Mouse (Mus musculus) kidney, embryonic 14.5 days (tissue): ENCODE results near the gene Junb. TPM values are rescaled to one million over a fixed set of nuclear protein-coding genes. Genes with fewer than 3 reads are reported as not detected.
A peak's percentile ranks its signal among the peaks of the same experiment; 100 is the strongest.

Experiments
- ATAC-seq: fragments of 200-750 bp; cut with Nextera tagmentation; 2 replicates; pipeline ENCODE4 v1.8.0; 2017; ENCODE audit warnings: moderate number of reproducible peaks, mild to moderate bottlenecking, moderate TSS enrichment, moderate library complexity; ENCODE audit not compliant: low FRiP score, low TSS enrichment
- H3K27ac ChIP-seq: fragments of 300-500 bp; sonication (generic); 2 replicates; pipeline ENCODE4 v1.5.1; 2014; ENCODE audit warnings: low read depth, mild to moderate bottlenecking, low read length, moderate library complexity, mixed read lengths
- H3K27me3 ChIP-seq: fragments of 300-500 bp; sonication (generic); 2 replicates; pipeline ENCODE4 v1.6.1; 2014; ENCODE audit warnings: mild to moderate bottlenecking, low read length; ENCODE audit not compliant: control insufficient read depth, insufficient read depth
- H3K36me3 ChIP-seq: fragments of 300-500 bp; sonication (generic); 2 replicates; pipeline ENCODE4 v1.6.1; 2014; ENCODE audit warnings: low read length, mixed read lengths; ENCODE audit not compliant: control insufficient read depth, insufficient read depth
- H3K4me1 ChIP-seq: fragments of 300-500 bp; sonication (generic); 2 replicates; pipeline ENCODE4 v1.6.1; 2014; ENCODE audit warnings: low read length, mixed read lengths; ENCODE audit not compliant: control insufficient read depth, insufficient read depth
- H3K4me2 ChIP-seq: fragments of 300-500 bp; sonication (generic); replicated peaks from 2 replicates; pipeline ENCODE4 v1.6.1; 2014; ENCODE audit warnings: low read depth, mild to moderate bottlenecking, low read length
- H3K4me3 ChIP-seq: fragments of 300-500 bp; sonication (generic); 2 replicates; pipeline ENCODE4 v1.5.1; 2014; ENCODE audit warnings: mild to moderate bottlenecking, low read length
- H3K9ac ChIP-seq: fragments of 300-500 bp; sonication (generic); 2 replicates; pipeline ENCODE4 v1.6.1; 2014; ENCODE audit warnings: low read depth, mild to moderate bottlenecking, low read length, moderate library complexity
- H3K9me3 ChIP-seq: fragments of 300-500 bp; sonication (generic); 2 replicates; pipeline ENCODE4 v1.6.1; 2016; ENCODE audit warnings: low read length; ENCODE audit not compliant: control insufficient read depth
- WGBS: fragments of 180-500 bp; shearing (Covaris S2); extraction: QIAGEN DNeasy Blood & Tissue Kit; methylation state at CpG from one replicate; pipeline ENCODE4 v1.1.7; 2014; 5-methylcytosine and 5-hydroxymethylcytosine counted together
- polyA plus RNA-seq: library from polyadenylated mRNA; unstranded; fragments of >200 nt; fragmentation: Nextera tagmentation; extraction: Ambion mirVana; gene quantifications from 2 replicates; pipeline ENCODE4 v1.2.1, GENCODE M21; 2014

Gene Junb
- polyA plus RNA-seq, 1 experiment from 2014 or later: 10.0 TPM

DNA sequence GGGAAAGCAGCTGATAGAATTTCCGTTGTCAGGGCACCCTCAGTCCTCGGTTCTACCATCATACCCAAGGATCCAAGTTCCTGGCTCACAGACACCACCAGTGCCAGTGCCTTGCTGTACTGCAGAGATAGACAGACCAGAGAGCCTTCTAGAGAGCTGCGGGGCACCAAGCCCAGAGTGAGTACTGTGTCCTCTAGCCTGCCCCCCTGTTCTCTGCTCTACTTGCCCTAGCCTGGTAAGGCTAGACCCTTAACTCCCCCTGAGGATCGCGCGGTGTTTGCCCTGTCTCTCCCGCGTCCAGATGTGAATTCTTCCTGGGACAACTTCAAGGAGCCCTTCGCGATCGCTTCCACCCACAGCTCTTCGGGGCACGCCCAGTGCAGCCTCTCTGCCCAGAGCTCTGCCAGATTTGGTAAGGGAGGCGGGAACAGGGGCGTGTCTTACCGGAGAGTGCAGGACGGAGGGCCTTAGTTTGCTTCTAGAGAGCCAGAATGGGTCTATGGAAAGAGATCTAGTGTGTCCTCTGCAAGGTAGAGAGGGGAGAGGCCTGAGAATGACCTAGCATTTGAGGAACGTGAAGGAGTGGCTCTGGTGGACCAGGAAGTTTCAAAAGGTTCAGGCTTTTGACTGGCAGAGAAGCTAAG is 25.8 kb downstream of the Junb start:
- H3K9me3 ChIP-seq: no peaks in the 10 kb centered on the region
- no peak for ATAC-seq
- peaks cover 3% of the 10 kb centered on the region; the same call in 1 of the 2 replicates for H3K36me3 ChIP-seq
- H3K27me3 ChIP-seq: peaks cover 41% of the 10 kb centered on the region
- 8% methylated on average over 18 of the region's 18 CpGs for WGBS
- H3K4me2 ChIP-seq: no peak overlapping the region
- H3K4me3 ChIP-seq: no peak overlapping the region
- H3K4me1 ChIP-seq: no peaks in the 10 kb centered on the region
- no peak overlapping the region for H3K9ac ChIP-seq
- no peak overlapping the region for H3K27ac ChIP-seq

DNA sequence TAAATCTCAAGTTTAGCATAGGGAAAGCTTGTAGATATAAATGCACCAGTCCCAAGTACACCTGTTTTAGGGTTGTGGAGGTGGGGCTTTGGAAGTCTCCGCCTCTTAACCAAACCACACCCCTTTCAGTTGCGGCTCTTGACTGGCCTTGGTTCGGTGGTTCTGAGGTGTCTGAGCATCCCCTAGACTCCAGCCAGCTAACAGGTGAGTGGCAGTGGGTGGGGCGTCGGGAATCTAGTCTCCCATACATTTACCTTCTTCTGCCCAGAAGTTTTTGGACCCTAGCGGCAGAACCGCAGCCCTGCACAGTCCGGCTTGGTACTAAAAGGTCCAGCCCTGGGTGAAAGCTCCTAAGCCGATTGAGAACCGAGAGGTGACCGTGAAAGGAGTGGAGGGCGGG is 28.8 kb downstream of the Junb start:
- Histone ChIP-seq H3K4me1 (peaks cover 7% of the 10 kb centered on the region; the same call in 1 of the 2 replicates), H3K27me3 (peaks cover 68% of the 10 kb centered on the region), H3K4me2 (no peak overlapping the region), H3K36me3 (no peaks in the 10 kb centered on the region), H3K9ac (no peak overlapping the region), H3K4me3 (no peak overlapping the region), H3K9me3 (no peaks in the 10 kb centered on the region), H3K27ac (no peak overlapping the region)
- 20% methylated on average over 12 of the region's 12 CpGs for WGBS
- ATAC-seq: no peak

DNA sequence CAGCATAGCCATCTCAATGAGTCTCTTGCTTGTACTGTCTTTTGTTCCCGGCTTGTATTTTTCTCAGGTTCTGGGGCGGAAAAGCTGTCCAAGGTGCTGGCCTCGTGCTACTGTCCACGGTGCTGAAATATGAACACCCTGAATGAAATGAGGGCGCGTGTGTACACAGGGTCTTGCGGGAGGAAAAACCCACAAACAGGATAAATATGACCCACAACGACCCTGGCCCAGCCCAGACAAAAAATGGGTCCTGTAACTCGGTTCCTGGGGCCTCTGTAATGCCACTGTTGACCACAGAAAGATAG is 31.3 kb downstream of the Junb start:
- no peak for ATAC-seq
- H3K27me3 ChIP-seq: peaks cover 79% of the 10 kb centered on the region
- no peak overlapping the region for H3K4me2 ChIP-seq
- WGBS: 16% methylated on average over 9 of the region's 9 CpGs
- H3K36me3 ChIP-seq: no peaks in the 10 kb centered on the region
- no peak overlapping the region for H3K4me3 ChIP-seq
- H3K9ac ChIP-seq: no peak overlapping the region
- H3K27ac ChIP-seq: no peak overlapping the region
- H3K4me1 ChIP-seq: peaks cover 7% of the 10 kb centered on the region; the same call in 1 of the 2 replicates
- H3K9me3 ChIP-seq: no peaks in the 10 kb centered on the region

DNA sequence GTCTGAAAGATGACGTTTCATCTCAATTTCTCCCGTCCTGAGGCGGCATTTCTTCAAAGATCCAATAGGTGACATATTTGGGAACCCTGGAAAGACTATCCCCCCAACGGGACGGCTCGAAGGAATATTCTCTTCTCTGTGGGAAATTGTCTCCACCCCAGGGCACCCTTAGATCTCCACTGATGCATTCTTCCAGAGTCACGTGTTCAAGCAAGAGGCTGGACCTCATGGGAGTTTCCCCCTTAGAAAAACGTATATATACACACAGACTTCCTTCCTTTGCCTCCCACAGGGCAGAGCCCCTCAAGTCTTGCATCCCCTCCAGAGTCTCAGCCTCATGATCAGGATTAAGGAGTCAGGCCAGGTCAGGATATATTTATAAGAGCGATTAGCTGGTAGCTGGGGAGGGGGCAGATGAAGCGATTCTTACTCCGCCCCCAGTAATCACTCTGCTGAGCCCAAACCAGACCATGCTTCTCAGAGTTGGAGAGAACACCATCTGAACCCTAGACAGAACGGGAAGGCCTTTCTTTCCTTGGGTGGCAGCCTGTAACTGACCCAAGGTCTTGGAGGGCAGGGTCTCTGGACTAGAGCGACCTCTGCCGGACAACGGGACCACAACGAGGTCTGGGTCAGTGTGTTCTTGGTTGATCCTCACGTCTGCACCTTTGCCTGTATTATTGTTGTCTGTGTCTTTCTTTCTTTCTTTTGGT is 31.8 kb downstream of the Junb start, which contains the start of gene Rtbdn:
Gene Rtbdn (plus strand): TSS at position 464 of the 713 bp plus-strand sequence.
- no peak within 1 kb of the TSS for H3K27ac ChIP-seq
- H3K4me2 ChIP-seq: peak within 1 kb of the TSS; percentile 67
- H3K4me3 ChIP-seq: peak within 1 kb of the TSS; percentile 45
- H3K4me1 ChIP-seq: peaks cover 7% of the 10 kb centered on the region; the same call in 1 of the 2 replicates
- H3K9me3 ChIP-seq: no peaks in the 10 kb centered on the region
- H3K36me3 ChIP-seq: no peaks in the 10 kb centered on the region
- H3K27me3 ChIP-seq: peaks cover 74% of the 10 kb centered on the region
- ATAC-seq: 0 out of 2 replicates have a peak, but pooled peaks have one; percentile 38
- H3K9ac ChIP-seq: 0 out of 2 replicates have a peak within 1 kb of the TSS, but pooled peaks have one; percentile 34
- WGBS: 9% methylated on average over 17 of the region's 17 CpGs

DNA sequence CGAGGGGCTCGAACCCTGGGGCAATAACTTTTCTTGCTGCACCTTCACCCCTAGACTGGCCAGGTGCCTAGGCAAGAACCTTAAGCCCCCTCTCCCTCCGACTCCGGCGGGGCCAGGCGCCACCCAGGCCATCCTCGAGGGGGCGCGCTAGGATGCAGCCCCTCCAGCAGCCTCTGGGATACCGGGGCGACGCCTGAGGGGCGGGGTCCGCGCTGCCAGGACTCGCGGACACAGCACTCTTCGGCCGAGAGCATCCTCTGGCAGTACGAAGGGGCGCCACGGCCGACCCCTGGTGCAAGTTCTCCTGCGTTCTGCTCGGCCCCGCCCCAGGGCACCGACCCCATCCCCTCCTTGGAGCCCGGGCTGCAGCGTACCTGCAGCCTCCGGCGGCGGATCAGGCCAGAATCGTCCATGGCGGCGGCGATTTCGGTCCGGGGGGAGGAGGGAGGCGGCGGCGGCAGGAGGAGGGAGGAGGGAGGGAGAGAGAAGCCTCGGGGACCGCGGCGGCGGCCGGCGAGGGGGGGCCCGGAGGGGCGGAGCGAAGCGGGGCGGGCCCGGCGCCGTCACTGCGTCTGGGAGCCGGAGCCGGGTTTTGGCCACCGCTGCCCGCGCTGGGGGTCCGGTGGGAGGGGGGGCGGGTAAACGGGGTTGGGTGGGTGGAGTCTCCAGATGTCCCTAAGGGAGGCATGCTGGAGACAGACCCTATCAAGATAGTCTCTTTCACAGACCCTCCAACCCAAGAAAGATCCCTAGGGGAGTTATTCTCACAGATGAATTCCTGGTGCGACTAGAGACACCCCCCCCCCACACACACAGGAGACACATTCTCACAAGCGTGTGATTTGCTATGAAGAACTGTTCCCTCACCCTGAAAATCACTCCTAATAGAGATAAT is 32.6 kb downstream of the Junb start:
- Histone ChIP-seq H3K36me3 (no peaks in the 10 kb centered on the region), H3K9ac (0 out of 2 replicates have a peak overlapping the region, but pooled peaks have one; percentile 34), H3K4me3 (peak overlapping the region; percentile 45), H3K27me3 (peaks cover 71% of the 10 kb centered on the region), H3K4me2 (peak overlapping the region; percentile 67), H3K4me1 (peaks cover 7% of the 10 kb centered on the region; the same call in 1 of the 2 replicates), H3K9me3 (no peaks in the 10 kb centered on the region), H3K27ac (no peak overlapping the region)
- ATAC-seq: peak; percentile 33; the same call in 1 of the 2 replicates
- WGBS: 1% methylated on average over 43 of the region's 67 CpGs

DNA sequence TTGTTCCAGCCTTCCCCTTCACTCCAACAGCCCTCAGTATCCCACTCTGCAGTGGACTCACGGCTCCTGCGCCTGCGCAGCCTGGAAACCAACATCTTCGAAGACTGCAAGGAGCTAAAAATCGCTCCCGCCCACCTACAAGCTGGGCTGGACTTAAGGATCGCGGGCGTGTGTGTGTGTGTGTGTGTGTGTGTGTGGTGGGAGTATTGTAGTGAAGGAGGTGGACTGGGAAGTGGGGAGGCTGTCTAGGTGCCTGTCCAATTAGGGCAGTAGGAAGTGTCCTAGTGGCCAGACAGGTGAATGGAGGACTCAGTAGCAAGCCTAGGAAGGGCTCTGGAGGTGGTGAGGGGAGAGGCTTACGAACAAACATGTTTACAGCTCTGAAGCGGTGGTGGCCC is 33.3 kb downstream of the Junb start:
- ATAC-seq: peak; percentile 10; the same call in 1 of the 2 replicates
- H3K4me3 ChIP-seq: peak overlapping the region; percentile 45
- H3K27me3 ChIP-seq: peaks cover 68% of the 10 kb centered on the region
- no peak overlapping the region; the same call in 1 of the 2 replicates for H3K4me2 ChIP-seq
- no peaks in the 10 kb centered on the region for H3K9me3 ChIP-seq
- no peak overlapping the region for H3K9ac ChIP-seq
- no peaks in the 10 kb centered on the region for H3K36me3 ChIP-seq
- WGBS: 3% methylated on average over 11 of the region's 11 CpGs
- H3K27ac ChIP-seq: no peak overlapping the region
- H3K4me1 ChIP-seq: peaks cover 7% of the 10 kb centered on the region; the same call in 1 of the 2 replicates

DNA sequence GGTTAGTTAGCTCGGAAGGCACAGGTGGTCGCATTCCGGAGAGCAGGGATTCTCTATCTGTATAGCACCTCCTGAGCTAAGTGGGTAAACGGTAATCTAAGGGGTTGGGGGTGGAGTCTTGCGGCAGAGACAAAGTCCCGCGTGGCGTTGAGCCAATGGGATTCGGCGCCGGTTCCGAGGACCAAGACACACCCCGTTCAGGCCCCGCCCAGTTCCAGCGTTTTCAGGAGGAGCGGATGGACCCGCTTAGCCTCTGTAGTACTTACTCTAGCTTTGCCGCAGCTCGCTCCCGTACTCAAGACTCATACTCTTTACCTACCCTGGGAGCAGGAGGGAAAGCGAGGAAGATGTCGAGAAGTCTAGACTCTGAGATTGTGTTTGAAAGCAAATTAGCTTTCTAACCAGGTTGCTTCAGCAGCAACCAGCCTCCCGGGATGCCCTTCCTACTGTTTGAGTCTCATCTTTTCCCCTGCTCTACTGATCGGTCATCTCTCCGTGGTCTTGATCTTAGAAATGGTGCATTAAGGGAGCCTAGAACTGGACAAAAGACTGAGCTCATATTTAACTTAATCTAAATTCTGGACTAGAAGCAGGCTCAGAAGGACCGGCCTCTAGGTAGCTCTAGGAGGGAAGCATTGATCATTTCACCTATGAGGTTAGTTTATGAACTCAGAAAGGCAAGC is 33.9 kb downstream of the Junb start:
- no peaks in the 10 kb centered on the region for H3K9me3 ChIP-seq
- H3K4me1 ChIP-seq: peaks cover 7% of the 10 kb centered on the region; the same call in 1 of the 2 replicates
- H3K4me3 ChIP-seq: peak overlapping the region; percentile 45; the same call in 1 of the 2 replicates
- no peak overlapping the region for H3K9ac ChIP-seq
- no peak overlapping the region for H3K4me2 ChIP-seq
- no peak overlapping the region for H3K27ac ChIP-seq
- 2% methylated on average over 26 of the region's 26 CpGs for WGBS
- ATAC-seq: no peak
- H3K36me3 ChIP-seq: no peaks in the 10 kb centered on the region
- H3K27me3 ChIP-seq: peaks cover 62% of the 10 kb centered on the region

DNA sequence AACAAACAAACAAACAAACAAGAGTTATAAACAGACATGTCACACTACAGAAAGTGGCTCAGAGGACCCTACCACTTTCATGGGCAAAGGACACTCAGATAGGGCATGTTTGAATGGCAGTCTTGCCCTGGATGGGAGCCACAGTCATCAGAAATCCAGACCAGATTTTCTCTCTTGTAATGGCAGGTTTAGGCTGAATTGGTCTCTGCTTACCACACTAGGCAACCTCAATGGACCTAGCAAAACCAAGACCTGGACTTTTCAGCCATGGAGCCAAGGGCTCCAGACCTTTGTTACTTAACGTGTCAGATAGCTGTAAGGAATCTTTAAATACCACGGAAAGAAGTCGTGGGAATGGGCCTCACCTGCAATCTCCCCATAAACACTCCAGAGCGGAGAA is 34.8 kb downstream of the Junb start:
- Histone ChIP-seq H3K27me3 (peaks cover 62% of the 10 kb centered on the region), H3K4me3 (no peak overlapping the region)
- no peak for ATAC-seq

More for the DNA sequence above, 34.8 kb downstream of the Junb start:
- H3K4me1 ChIP-seq: peaks cover 7% of the 10 kb centered on the region; the same call in 1 of the 2 replicates
- H3K36me3 ChIP-seq: no peaks in the 10 kb centered on the region
- no peak overlapping the region for H3K9ac ChIP-seq
- no peak overlapping the region for H3K27ac ChIP-seq
- WGBS: 24% methylated on average over 4 of the region's 4 CpGs
- H3K9me3 ChIP-seq: no peaks in the 10 kb centered on the region; the same call in 1 of the 2 replicates
- H3K4me2 ChIP-seq: no peak overlapping the region
